Mouse (Mus musculus) T-helper 17 cell (primary cell): ENCODE measurements at regions not wholly inside any gene's neighbourhood (a gene's known extent, or its start where the extent isn't known, plus 50 kb on each side); places are given as distances from the start of the nearest gene placed in this dataset.

ENCODE experiments used
- in situ Hi-C, 2 experiments: fragments of 300-600 bp; cut with MboI, MseI; formaldehyde crosslinking; loops; 1 replicate in 1 of 2; 2 replicates in 1 of 2; pipeline ENCODE4 v1.15.1; 2025; ENCODE audit warnings: high pct_unique_total_duplicates in 2 of 2

DNA sequence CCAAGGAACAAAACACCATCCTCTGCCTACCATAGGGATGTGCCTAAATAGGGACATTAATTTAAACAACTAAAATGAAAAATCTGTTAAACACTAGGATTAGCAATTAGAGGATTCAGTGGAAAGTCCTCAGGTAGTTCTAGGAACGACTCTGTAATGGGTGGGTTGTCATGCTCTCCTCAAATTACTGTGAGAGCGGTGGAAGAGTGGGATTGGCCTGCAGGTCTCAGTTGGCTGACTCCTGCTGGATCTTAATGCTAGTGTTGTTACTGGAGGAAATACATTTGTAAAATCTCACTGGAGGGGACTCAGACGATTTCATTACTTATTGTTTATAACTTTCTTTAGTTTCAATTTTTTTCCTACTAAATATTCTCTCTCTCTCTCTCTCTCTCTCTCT lies 525.6 kb upstream of the 4930452B06Rik start:
- in situ Hi-C loops, result no loop called here

- in situ Hi-C loops, result no loop called here
These were observed 495.3 kb upstream of the 4930452B06Rik start for GRCm38 (mm10) chr14:9161336-9161735.

DNA sequence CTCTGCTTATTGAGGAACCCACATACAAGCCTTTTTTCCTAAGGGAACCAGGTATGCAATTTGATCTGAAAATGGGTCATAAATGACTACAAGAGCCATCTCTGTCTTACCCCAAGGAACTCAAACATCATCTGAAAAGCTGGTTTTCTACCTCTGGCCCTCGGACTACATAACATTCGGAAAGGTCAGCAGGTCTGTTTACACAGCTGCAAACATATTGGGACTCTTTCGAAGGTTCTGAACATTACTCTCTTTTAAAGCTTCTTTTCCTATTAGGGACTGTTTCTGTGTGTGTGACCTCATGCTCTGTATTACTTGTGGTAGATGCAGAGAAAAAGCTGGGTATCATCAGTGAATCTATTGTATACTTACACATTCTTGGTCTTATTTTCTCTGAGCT lies 491.9 kb upstream of the 4930452B06Rik start:
- in situ Hi-C loops, result no loop called here

DNA sequence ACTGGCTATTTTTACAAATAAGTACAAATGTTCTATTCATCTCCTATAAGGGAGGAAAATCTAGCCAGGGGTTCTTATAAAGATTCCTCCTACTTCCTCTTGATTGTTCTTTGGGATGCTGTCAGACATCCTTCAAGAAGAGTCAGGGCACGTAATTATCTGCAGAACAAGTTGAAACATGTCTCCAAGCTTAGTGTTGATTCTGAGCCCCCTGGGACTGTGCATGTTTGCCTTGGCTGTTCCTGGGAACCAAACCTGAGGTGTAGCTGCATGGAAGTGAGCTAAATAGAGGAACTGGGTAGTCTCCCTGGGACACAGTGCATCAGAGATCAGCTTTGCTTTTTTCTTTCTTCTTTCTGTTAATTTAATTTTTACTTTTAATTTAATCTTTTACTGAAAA lies 484.8 kb upstream of the 4930452B06Rik start:
- in situ Hi-C loops, result no loop called here

- in situ Hi-C loops, result no loop called here
These were observed 480.7 kb upstream of the 4930452B06Rik start for GRCm38 (mm10) chr14:9146595-9147219.

DNA sequence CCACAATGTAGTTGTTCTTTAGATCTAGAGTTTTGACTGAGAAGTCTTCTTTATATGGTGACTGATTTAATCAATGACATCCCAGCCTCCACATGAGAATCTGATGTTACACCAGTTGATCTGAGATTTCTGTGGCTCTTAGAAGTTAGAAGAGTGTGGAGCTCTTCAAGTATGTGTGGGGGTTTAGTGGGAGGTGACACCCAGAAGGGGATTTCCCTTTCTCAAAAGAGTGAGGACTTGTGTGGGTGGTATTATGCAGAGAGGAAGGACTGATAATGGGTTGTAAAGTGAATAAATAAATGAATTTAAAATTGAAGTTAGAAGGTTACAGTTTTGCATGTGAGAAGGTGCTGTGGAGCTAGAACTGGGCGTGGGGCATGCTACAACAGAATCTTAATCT lies 439.7 kb upstream of the 4930452B06Rik start:
- in situ Hi-C loops, result no loop called here

DNA sequence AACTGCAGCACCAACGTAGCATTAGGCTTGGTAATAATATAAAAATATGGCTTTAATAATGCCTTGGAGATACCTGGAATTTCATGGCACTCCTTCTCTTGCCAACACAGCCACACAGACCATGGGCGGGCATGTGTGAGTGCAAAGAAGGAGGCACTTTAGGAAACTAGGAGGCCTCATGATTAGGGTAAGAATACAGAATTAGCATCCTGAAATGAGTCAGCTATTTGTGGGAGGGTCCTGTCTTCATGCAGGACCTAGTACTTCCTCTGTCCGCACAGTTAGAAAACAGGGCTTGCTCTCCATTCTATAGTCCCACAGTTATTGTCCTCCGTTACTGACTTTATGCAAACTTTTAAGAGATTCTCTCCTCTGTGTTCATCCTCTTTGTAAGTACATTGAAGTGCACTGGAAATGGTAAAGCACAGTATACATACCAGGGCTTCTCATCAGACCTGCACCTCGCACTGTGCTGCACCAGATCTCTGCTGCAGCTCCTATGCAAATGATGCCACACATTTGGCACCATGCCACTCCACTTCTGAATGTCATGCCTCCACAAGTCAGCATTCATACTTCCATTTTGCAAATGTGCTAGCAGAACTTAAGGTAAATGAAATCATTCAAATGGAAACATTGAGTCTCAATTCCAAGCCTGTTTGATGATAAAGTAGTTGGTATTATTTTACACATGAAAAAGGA lies 423.7 kb upstream of the 4930452B06Rik start:
- in situ Hi-C loops, result no loop called here

- in situ Hi-C loops, result no loop called here
These were observed 421.1 kb upstream of the 4930452B06Rik start for GRCm38 (mm10) chr14:9087103-9087502.

GRCm38 (mm10) chr14:9079632-9080031 lies 413.6 kb upstream of the 4930452B06Rik start:
- in situ Hi-C loops, result loop anchor here in 1 of 2 experiments (5.0 kb wide), 1 partner anchor 42 kb away; no protein-coding TSS in a partner anchor

DNA sequence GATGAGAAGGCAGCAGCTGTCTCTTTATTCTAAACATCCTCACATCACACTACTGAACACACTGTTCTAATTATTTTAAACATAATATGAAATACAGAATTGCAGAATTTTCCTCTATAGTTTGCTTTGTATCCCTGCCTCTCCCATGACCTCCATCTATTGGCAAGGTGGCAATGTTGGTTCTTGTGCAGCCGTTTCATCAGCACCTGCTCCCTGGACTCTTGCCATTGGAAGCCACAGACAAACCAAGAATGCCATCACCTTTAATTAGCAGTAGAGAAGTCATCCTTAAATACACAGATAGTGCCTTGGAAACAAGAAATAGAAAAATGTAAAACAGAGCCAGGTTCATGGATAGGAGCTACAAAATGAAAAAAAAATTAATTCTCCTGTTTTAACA lies 413.0 kb upstream of the 4930452B06Rik start:
- in situ Hi-C loops, result loop anchor here in 1 of 2 experiments (5.0 kb wide), 1 partner anchor 42 kb away; no protein-coding TSS in a partner anchor

DNA sequence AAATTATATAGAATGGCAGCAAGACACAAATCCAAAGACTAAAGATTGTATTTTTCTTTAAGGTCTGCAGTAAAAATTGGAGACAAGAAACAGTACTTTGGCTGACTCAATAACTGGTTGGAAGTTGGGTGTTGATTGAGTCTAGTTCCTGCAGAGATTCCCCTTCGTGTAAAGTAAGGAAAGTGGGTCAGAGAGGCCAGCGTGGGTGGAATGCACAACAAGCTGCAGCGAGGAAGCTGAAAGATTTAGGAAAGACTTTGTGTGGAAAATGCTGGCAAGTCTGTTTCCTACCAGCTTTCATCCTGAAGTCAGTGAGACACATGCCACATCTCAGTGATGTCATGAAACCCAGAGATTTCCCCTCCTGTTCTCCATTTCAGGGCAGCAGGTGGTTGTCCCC lies 405.1 kb upstream of the 4930452B06Rik start:
- in situ Hi-C loops, result no loop called here

DNA sequence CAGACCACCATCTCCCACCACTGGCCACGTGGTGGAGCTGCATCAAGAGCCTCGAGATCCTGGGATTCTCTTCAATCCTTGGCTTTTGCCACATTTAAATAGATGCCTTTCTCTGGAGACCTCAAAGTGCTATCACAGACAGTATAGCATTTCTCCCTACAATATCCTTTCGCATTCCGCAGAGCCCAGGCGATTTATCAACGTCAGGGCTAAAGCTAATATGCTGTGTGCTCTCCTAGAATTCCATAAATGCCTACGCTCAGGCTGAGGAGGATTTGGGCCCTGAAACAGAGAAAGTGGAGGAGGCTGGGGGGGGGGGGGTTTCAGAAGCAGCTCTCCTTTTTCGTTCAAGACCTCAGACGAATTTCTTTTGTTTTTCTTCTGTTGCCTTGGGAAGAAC lies 394.0 kb upstream of the 4930452B06Rik start:
- in situ Hi-C loops, result no loop called here

GRCm38 (mm10) chr14:9028811-9029210 lies 362.8 kb upstream of the 4930452B06Rik start:
- in situ Hi-C loops, result no loop called here

- in situ Hi-C loops, result no loop called here
These were observed 349.8 kb upstream of the 4930452B06Rik start for GRCm38 (mm10) chr14:9015826-9016225.

DNA sequence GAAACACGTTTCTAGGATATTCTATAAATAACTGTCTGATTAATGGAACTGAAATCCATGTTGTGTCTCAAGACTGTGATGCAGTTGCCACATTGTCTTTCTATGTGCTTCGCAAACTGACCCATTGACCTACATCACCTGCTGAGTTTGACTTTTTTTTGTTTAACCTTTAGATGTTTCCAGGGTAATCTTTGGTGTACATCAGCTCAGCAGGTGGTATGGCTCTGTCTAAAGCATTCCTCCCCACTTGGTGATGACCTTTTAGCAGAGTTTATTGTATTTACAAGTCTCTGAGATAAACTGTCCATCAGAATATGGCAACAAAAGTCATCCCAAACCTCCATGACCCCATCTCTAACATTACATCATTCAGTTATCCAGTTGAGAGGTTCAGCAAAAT lies 337.0 kb upstream of the 4930452B06Rik start:
- in situ Hi-C loops, result no loop called here

- in situ Hi-C loops, result no loop called here
These were observed 334.5 kb upstream of the 4930452B06Rik start for GRCm38 (mm10) chr14:9000408-9001092.

GRCm38 (mm10) chr14:8999815-9000214 lies 333.8 kb upstream of the 4930452B06Rik start:
- in situ Hi-C loops, result no loop called here

- in situ Hi-C loops, result no loop called here
These were observed 327.4 kb upstream of the 4930452B06Rik start for GRCm38 (mm10) chr14:8993421-8993820.

DNA sequence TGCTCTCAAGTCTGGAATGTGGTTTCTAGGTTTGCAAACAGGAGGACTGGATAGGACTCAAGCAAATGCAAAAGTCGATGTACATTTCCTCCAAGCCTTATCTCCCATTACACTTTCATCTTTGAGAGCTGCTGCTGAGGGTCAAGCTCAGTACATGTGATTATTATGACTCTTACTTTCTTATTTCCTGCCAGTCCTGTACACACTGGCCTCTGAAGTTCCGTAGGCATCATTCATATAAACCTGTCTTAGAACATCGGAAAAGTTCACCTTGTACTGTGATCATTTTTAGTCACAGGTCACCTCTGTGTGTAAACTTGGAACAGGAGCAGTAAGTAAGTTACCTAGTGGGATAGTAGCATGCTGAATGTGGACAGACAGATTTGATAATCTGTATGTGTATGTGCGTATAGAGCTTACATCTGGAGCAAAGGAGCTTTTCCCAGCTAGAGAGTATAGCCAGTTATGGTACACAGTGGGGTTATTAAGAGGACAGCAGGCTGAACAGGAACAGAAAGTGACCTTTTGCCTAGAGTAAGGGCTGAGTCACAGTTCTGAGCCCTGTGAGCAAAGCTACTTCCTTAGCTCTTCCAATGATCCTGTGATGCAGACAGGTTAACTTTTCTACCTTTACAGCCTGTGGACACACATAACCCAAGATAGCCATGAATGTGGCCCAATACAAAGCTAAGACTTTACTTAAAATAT lies 319.2 kb upstream of the 4930452B06Rik start:
- in situ Hi-C loops, result no loop called here

GRCm38 (mm10) chr14:8961554-8961953 lies 295.5 kb upstream of the 4930452B06Rik start:
- in situ Hi-C loops, result no loop called here

DNA sequence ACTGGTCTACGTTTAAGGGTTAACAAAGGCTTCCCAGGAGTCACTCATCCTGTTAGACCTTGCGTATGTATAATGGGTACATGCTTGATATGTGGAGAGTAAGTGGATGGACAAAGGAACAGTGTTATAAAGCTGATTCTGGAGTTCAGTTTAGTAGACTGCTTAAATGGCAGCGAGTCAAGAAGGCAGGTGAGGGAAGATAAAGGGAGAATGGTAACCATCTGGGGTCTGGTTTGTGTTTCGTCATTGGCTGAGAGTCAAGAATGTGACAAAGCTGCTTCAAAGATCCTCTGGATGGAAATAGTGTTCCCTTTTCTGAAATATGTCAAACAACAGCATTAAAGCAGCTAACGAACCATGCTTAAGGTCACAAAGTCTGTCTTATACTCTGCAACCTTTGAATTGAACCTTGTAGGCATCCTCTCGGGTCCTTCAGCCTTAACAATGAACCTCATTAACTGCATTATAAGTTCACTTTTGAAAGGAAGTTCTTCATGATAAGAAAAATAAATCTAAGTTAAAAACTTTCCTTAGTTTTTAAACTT lies 286.9 kb upstream of the 4930452B06Rik start:
- in situ Hi-C loops, result no loop called here

DNA sequence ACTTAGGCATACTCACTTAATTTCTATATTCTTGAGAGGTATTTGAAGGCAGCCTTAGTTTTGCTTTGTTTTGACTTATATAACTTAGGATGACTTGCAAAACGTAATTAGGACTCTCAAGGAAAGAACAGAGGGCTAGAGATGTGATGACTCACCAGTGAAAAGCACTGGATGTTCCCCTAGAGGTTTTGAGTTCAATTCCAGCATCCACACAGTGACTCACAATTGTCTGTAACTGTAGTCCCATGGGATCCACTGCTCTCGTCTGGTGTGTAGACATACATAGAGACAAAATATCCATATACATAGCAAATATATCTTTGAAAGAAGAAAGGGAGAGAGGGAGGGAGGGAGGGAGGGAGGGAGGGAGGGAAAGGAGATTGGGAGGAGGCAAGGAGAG lies 282.7 kb upstream of the 4930452B06Rik start:
- in situ Hi-C loops, result no loop called here
